Mouse (Mus musculus): ENCODE data around the gene Ugt1a6a. TPM values are rescaled to one million over a fixed set of nuclear protein-coding genes. Genes with fewer than 3 reads are reported as not detected.

The Ugt1a6a gene
- polyA plus RNA-seq, 1 experiment from 2014 or later: 0.48 TPM

GRCm38 (mm10) chr1:88229566-88229965 is 95.0 kb downstream of the Ugt1a6a start:
- no peaks in the 10 kb centered on the region for H3K36me3 ChIP-seq (replicated peaks; ENCODE audit: control insufficient read depth, insufficient read depth, low read depth, low read length)
- peaks cover 87% of the 10 kb centered on the region for H3K9me3 ChIP-seq (replicated peaks; ENCODE audit: control insufficient read depth, low read length)
- H3K4me3 ChIP-seq (ENCODE audit: low read depth, low read length): no peak overlapping the region
- H3K4me1 ChIP-seq (ENCODE audit: control insufficient read depth, insufficient read depth, low read length): no peaks in the 10 kb centered on the region
- ATAC-seq (replicated peaks; ENCODE audit: insufficient number of reproducible peaks, low FRiP score, low TSS enrichment, low read depth) (no peak), DNase-seq (ENCODE audit: low spot score) (no peak)
- no peak overlapping the region for H3K4me2 ChIP-seq (ENCODE audit: low read depth, low read length)
- H3K27me3 ChIP-seq (ENCODE audit: control insufficient read depth, insufficient read depth, low read length): no peaks in the 10 kb centered on the region
- no peak overlapping the region for H3K9ac ChIP-seq (replicated peaks; ENCODE audit: low read length)
- no peak overlapping the region for H3K27ac ChIP-seq (replicated peaks; ENCODE audit: low read depth, low read length)
- 82% methylated on average over 3 of the region's 3 CpGs for WGBS

DNA sequence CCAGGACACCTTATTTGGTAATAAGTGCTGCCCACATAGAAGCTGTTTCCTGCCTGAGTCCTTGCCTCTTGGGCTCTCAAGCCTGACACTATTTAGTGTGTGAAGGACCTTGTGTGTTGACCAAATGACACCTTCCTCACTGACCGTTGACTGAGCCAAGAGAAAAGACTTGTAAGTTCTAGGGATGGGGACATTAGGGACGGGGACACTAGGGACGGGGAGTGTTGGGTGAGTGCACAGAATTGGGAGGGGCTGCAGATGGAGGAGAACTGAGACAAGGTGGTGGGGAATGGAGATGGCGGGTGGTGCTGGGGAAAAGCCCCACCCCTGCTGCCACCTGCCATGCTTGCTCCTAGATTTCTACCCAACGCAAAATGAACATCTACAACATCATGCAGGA is 95.4 kb downstream of the Ugt1a6a start:
- DNase-seq (ENCODE audit: low spot score) (no peak), ATAC-seq (replicated peaks; ENCODE audit: insufficient number of reproducible peaks, low FRiP score, low TSS enrichment, low read depth) (no peak)
- Histone ChIP-seq H3K9ac (replicated peaks; ENCODE audit: low read length) (no peak overlapping the region), H3K9me3 (replicated peaks; ENCODE audit: control insufficient read depth, low read length) (peaks cover 91% of the 10 kb centered on the region), H3K4me2 (ENCODE audit: low read depth, low read length) (no peak overlapping the region), H3K4me3 (ENCODE audit: low read depth, low read length) (no peak overlapping the region), H3K27me3 (ENCODE audit: control insufficient read depth, insufficient read depth, low read length) (no peaks in the 10 kb centered on the region), H3K36me3 (replicated peaks; ENCODE audit: control insufficient read depth, insufficient read depth, low read depth, low read length) (no peaks in the 10 kb centered on the region), H3K4me1 (ENCODE audit: control insufficient read depth, insufficient read depth, low read length) (no peaks in the 10 kb centered on the region), H3K27ac (replicated peaks; ENCODE audit: low read depth, low read length) (no peak overlapping the region)
- WGBS: 83% methylated on average over 5 of the region's 5 CpGs

DNA sequence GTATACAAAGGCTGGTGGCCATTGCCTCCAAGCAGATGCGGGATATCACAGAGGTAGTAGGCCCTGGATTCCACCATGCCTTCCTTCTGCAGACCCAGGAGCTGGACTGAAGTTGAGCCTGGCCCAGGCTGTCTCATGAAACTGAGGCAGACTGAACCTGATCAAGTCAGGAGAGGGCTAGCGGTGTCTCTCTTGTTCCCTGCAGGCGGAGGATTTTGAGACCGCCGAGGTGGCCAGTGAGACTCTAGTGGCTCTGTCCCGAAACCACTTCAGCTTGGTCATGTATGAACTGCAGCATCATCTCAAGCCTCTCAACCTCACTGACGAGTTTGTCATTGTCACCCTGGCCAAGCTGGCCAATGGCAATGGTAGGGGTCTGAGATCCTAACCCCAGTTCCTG is 95.8 kb downstream of the Ugt1a6a start:
- Histone ChIP-seq H3K4me3 (ENCODE audit: low read depth, low read length) (no peak overlapping the region), H3K27me3 (ENCODE audit: control insufficient read depth, insufficient read depth, low read length) (no peaks in the 10 kb centered on the region), H3K4me1 (ENCODE audit: control insufficient read depth, insufficient read depth, low read length) (no peaks in the 10 kb centered on the region), H3K9me3 (replicated peaks; ENCODE audit: control insufficient read depth, low read length) (peaks cover 94% of the 10 kb centered on the region), H3K9ac (replicated peaks; ENCODE audit: low read length) (no peak overlapping the region), H3K4me2 (ENCODE audit: low read depth, low read length) (no peak overlapping the region), H3K36me3 (replicated peaks; ENCODE audit: control insufficient read depth, insufficient read depth, low read depth, low read length) (no peaks in the 10 kb centered on the region), H3K27ac (replicated peaks; ENCODE audit: low read depth, low read length) (no peak overlapping the region)
- WGBS: 73% methylated on average over 7 of the region's 7 CpGs
- ATAC-seq (replicated peaks; ENCODE audit: insufficient number of reproducible peaks, low FRiP score, low TSS enrichment, low read depth) (no peak), DNase-seq (ENCODE audit: low spot score) (no peak)

DNA sequence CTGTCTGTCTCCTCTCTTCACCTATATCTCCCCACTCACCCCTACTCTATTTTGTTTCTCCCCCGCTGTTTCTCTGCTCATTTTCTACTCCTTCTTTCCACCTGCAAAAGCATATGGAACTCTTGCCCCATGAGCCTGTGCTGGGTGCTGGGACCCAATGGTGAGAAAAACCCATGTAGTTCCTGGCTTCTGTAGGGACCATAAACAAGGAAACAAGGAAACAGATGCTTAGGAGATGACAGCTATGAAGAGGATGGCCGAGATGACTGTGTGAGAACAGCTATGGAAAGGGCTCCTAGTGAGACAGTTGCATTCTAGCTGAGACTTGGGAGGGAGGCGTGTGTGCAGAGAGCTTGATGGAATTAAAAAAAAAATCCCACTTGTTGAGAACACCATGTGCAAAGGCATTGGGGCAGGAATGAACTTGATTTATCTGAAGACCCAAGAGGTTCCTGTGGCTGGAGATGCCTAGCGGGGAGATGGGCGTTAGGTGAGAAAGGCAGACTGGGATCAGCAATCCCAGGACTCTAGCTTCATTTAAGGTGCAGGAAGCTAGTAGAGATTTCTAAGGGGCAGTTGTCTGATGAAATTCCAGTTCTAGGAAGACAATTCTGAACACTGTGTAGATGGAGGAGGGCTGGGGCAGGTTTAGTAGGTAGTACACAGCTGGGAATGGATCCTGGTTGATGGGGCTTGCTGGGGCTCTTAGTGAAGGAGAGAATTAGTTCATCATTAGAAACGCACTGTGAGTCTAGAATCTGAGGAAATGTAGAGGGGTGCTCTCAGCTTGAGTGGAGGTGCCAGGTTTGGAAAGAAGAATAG is 96.6 kb downstream of the Ugt1a6a start:
- no peaks in the 10 kb centered on the region for H3K36me3 ChIP-seq (replicated peaks; ENCODE audit: control insufficient read depth, insufficient read depth, low read depth, low read length)
- H3K4me1 ChIP-seq (ENCODE audit: control insufficient read depth, insufficient read depth, low read length): no peaks in the 10 kb centered on the region
- peaks cover 94% of the 10 kb centered on the region for H3K9me3 ChIP-seq (replicated peaks; ENCODE audit: control insufficient read depth, low read length)
- DNase-seq (ENCODE audit: low spot score) (no peak), ATAC-seq (replicated peaks; ENCODE audit: insufficient number of reproducible peaks, low FRiP score, low TSS enrichment, low read depth) (no peak)
- 76% methylated on average over 6 of the region's 6 CpGs for WGBS
- H3K4me3 ChIP-seq (ENCODE audit: low read depth, low read length): no peak overlapping the region
- H3K27me3 ChIP-seq (ENCODE audit: control insufficient read depth, insufficient read depth, low read length): no peaks in the 10 kb centered on the region
- H3K27ac ChIP-seq (replicated peaks; ENCODE audit: low read depth, low read length): no peak overlapping the region
- no peak overlapping the region for H3K4me2 ChIP-seq (ENCODE audit: low read depth, low read length)
- H3K9ac ChIP-seq (replicated peaks; ENCODE audit: low read length): no peak overlapping the region

GRCm38 (mm10) chr1:88231803-88232499 is 97.3 kb downstream of the Ugt1a6a start:
- H3K9me3 ChIP-seq (replicated peaks; ENCODE audit: control insufficient read depth, low read length): peaks cover 91% of the 10 kb centered on the region
- no peaks in the 10 kb centered on the region for H3K27me3 ChIP-seq (ENCODE audit: control insufficient read depth, insufficient read depth, low read length)
- H3K27ac ChIP-seq (replicated peaks; ENCODE audit: low read depth, low read length): no peak overlapping the region
- no peak overlapping the region for H3K4me2 ChIP-seq (ENCODE audit: low read depth, low read length)
- ATAC-seq (replicated peaks; ENCODE audit: insufficient number of reproducible peaks, low FRiP score, low TSS enrichment, low read depth): no peak
- no peak overlapping the region for H3K9ac ChIP-seq (replicated peaks; ENCODE audit: low read length)
- DNase-seq (ENCODE audit: low spot score): no peak
- H3K36me3 ChIP-seq (replicated peaks; ENCODE audit: control insufficient read depth, insufficient read depth, low read depth, low read length): no peaks in the 10 kb centered on the region
- no peaks in the 10 kb centered on the region for H3K4me1 ChIP-seq (ENCODE audit: control insufficient read depth, insufficient read depth, low read length)
- 72% methylated on average over 7 of the region's 7 CpGs for WGBS
- no peak overlapping the region for H3K4me3 ChIP-seq (ENCODE audit: low read depth, low read length)

- Histone ChIP-seq H3K27me3 (ENCODE audit: control insufficient read depth, insufficient read depth, low read length) (no peaks in the 10 kb centered on the region), H3K36me3 (replicated peaks; ENCODE audit: control insufficient read depth, insufficient read depth, low read depth, low read length) (no peaks in the 10 kb centered on the region), H3K9ac (replicated peaks; ENCODE audit: low read length) (no peak overlapping the region), H3K9me3 (replicated peaks; ENCODE audit: control insufficient read depth, low read length) (peaks cover 91% of the 10 kb centered on the region), H3K27ac (replicated peaks; ENCODE audit: low read depth, low read length) (no peak overlapping the region), H3K4me2 (ENCODE audit: low read depth, low read length) (no peak overlapping the region), H3K4me1 (ENCODE audit: control insufficient read depth, insufficient read depth, low read length) (no peaks in the 10 kb centered on the region), H3K4me3 (ENCODE audit: low read depth, low read length) (no peak overlapping the region)
- ATAC-seq (replicated peaks; ENCODE audit: insufficient number of reproducible peaks, low FRiP score, low TSS enrichment, low read depth) (no peak), DNase-seq (ENCODE audit: low spot score) (no peak)
- 56% methylated on average over 3 of the region's 3 CpGs for WGBS
Observed at GRCm38 (mm10) chr1:88232664-88233380, 98.2 kb downstream of the Ugt1a6a start.

DNA sequence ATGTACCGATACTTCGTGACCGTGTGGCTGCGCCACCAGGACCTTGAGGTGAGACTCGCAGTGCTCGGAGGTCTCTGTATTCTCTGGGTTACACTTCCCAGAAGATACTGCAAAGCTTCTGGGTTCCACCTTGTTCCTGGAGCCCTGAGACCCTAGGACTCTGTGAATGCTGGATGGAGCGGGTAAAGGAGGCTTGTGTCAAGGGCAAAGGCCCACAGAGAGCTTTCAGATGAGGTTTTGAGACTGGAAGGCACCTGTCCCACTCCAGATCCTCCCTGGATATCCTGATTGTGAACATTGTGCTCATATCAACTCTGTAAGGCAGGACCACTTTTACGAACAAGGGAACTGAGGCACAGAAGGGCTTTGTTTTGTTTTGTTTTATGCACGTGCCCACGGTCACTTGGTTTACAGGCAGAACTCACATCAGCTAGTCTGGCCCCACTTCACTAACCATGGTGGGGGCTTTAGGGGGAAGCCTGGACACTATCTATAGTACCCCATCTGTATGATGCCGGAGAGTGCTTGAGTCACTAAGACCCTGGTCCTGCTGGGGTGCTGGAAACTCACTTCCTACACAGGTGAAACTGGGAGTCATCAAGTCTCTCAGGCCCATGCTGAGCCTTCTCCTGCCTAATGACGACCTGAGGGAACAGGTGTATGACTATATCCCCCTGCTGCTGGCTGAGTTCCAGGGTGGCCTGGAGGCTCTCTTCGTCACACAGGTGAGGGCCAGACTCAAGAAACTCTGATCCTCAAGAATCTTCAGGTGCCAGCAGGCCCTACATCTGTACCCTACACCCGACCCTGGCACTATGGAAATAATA is 99.0 kb downstream of the Ugt1a6a start:
- peaks cover 91% of the 10 kb centered on the region for H3K9me3 ChIP-seq (replicated peaks; ENCODE audit: control insufficient read depth, low read length)
- no peak overlapping the region for H3K4me2 ChIP-seq (ENCODE audit: low read depth, low read length)
- H3K4me1 ChIP-seq (ENCODE audit: control insufficient read depth, insufficient read depth, low read length): no peaks in the 10 kb centered on the region
- H3K36me3 ChIP-seq (replicated peaks; ENCODE audit: control insufficient read depth, insufficient read depth, low read depth, low read length): no peaks in the 10 kb centered on the region
- WGBS: 70% methylated on average over 14 of the region's 14 CpGs
- no peak overlapping the region for H3K27ac ChIP-seq (replicated peaks; ENCODE audit: low read depth, low read length)
- DNase-seq (ENCODE audit: low spot score) (no peak), ATAC-seq (replicated peaks; ENCODE audit: insufficient number of reproducible peaks, low FRiP score, low TSS enrichment, low read depth) (no peak; the same call in 1 of the 2 replicates)
- H3K4me3 ChIP-seq (ENCODE audit: low read depth, low read length): no peak overlapping the region
- H3K9ac ChIP-seq (replicated peaks; ENCODE audit: low read length): no peak overlapping the region
- H3K27me3 ChIP-seq (ENCODE audit: control insufficient read depth, insufficient read depth, low read length): no peaks in the 10 kb centered on the region

All from embryonic facial prominence, embryonic 11.5 days (tissue).